Mouse (Mus musculus): ENCODE measurements around the gene Fam126a. TPM values are rescaled to one million over a fixed set of nuclear protein-coding genes. Genes with fewer than 3 reads are reported as not detected.
A peak's percentile ranks its signal among the peaks of the same experiment; 100 is the strongest.

The Fam126a gene
- polyA plus RNA-seq, 1 experiment from 2014 or later: 49.0 TPM

- ATAC-seq (ENCODE audit: low FRiP score, low TSS enrichment) (no peak), DNase-seq (peak; percentile 66)
- Histone ChIP-seq H3K4me2 (ENCODE audit: low read length) (no peak overlapping the region), H3K27ac (replicated peaks; ENCODE audit: low read depth, low read length) (no peak overlapping the region), H3K4me1 (ENCODE audit: control insufficient read depth, insufficient read depth, low read length) (no peaks in the 10 kb centered on the region), H3K4me3 (replicated peaks; ENCODE audit: low read depth, low read length) (no peak overlapping the region), H3K36me3 (ENCODE audit: control insufficient read depth, insufficient read depth, low read length) (no peaks in the 10 kb centered on the region), H3K9ac (replicated peaks; ENCODE audit: low read length) (no peak overlapping the region), H3K27me3 (ENCODE audit: control insufficient read depth, insufficient read depth, low read length) (no peaks in the 10 kb centered on the region), H3K9me3 (ENCODE audit: control insufficient read depth, low read length) (no peaks in the 10 kb centered on the region)
- WGBS: 46% methylated on average over 4 of the region's 4 CpGs
These were observed 15.6 kb upstream of the Fam126a start for GRCm38 (mm10) chr5:24045998-24046631.

- 69% methylated on average over 1 of the region's 1 CpGs for WGBS
- no peak for ATAC-seq (ENCODE audit: low FRiP score, low TSS enrichment)
These were observed 13.9 kb upstream of the Fam126a start for GRCm38 (mm10) chr5:24044387-24044786.

GRCm38 (mm10) chr5:24043367-24043766 is 12.9 kb upstream of the Fam126a start:
- Histone ChIP-seq H3K36me3 (ENCODE audit: control insufficient read depth, insufficient read depth, low read length) (no peaks in the 10 kb centered on the region), H3K9me3 (ENCODE audit: control insufficient read depth, low read length) (no peaks in the 10 kb centered on the region), H3K27me3 (ENCODE audit: control insufficient read depth, insufficient read depth, low read length) (no peaks in the 10 kb centered on the region), H3K9ac (replicated peaks; ENCODE audit: low read length) (no peak overlapping the region), H3K27ac (replicated peaks; ENCODE audit: low read depth, low read length) (no peak overlapping the region), H3K4me1 (ENCODE audit: control insufficient read depth, insufficient read depth, low read length) (no peaks in the 10 kb centered on the region), H3K4me2 (ENCODE audit: low read length) (no peak overlapping the region), H3K4me3 (replicated peaks; ENCODE audit: low read depth, low read length) (no peak overlapping the region)
- 88% methylated on average over 2 of the region's 2 CpGs for WGBS
- DNase-seq (no peak), ATAC-seq (ENCODE audit: low FRiP score, low TSS enrichment) (no peak)

More at GRCm38 (mm10) chr5:24044387-24044786, 13.9 kb upstream of the Fam126a start:
- H3K27ac ChIP-seq (replicated peaks; ENCODE audit: low read depth, low read length): no peak overlapping the region
- DNase-seq: no peak
- H3K9me3 ChIP-seq (ENCODE audit: control insufficient read depth, low read length): no peaks in the 10 kb centered on the region
- no peaks in the 10 kb centered on the region for H3K4me1 ChIP-seq (ENCODE audit: control insufficient read depth, insufficient read depth, low read length)
- no peaks in the 10 kb centered on the region for H3K27me3 ChIP-seq (ENCODE audit: control insufficient read depth, insufficient read depth, low read length)
- no peaks in the 10 kb centered on the region for H3K36me3 ChIP-seq (ENCODE audit: control insufficient read depth, insufficient read depth, low read length)
- H3K4me3 ChIP-seq (replicated peaks; ENCODE audit: low read depth, low read length): no peak overlapping the region
- no peak overlapping the region for H3K4me2 ChIP-seq (ENCODE audit: low read length)
- H3K9ac ChIP-seq (replicated peaks; ENCODE audit: low read length): no peak overlapping the region

GRCm38 (mm10) chr5:24041341-24041852 is 10.9 kb upstream of the Fam126a start:
- DNase-seq: no peak
- Histone ChIP-seq H3K4me1 (ENCODE audit: control insufficient read depth, insufficient read depth, low read length) (no peaks in the 10 kb centered on the region), H3K9me3 (ENCODE audit: control insufficient read depth, low read length) (no peaks in the 10 kb centered on the region), H3K36me3 (ENCODE audit: control insufficient read depth, insufficient read depth, low read length) (no peaks in the 10 kb centered on the region), H3K4me2 (ENCODE audit: low read length) (no peak overlapping the region), H3K27me3 (ENCODE audit: control insufficient read depth, insufficient read depth, low read length) (no peaks in the 10 kb centered on the region), H3K9ac (replicated peaks; ENCODE audit: low read length) (no peak overlapping the region), H3K27ac (replicated peaks; ENCODE audit: low read depth, low read length) (no peak overlapping the region), H3K4me3 (replicated peaks; ENCODE audit: low read depth, low read length) (no peak overlapping the region)
- no peak for ATAC-seq (ENCODE audit: low FRiP score, low TSS enrichment)
- WGBS: 90% methylated on average over 4 of the region's 4 CpGs

GRCm38 (mm10) chr5:24040601-24041000 is 10.1 kb upstream of the Fam126a start:
- no peaks in the 10 kb centered on the region for H3K9me3 ChIP-seq (ENCODE audit: control insufficient read depth, low read length)
- no peaks in the 10 kb centered on the region for H3K36me3 ChIP-seq (ENCODE audit: control insufficient read depth, insufficient read depth, low read length)
- H3K27ac ChIP-seq (replicated peaks; ENCODE audit: low read depth, low read length): no peak overlapping the region
- H3K9ac ChIP-seq (replicated peaks; ENCODE audit: low read length): no peak overlapping the region
- no peaks in the 10 kb centered on the region for H3K27me3 ChIP-seq (ENCODE audit: control insufficient read depth, insufficient read depth, low read length)
- DNase-seq (no peak), ATAC-seq (ENCODE audit: low FRiP score, low TSS enrichment) (no peak)
- H3K4me2 ChIP-seq (ENCODE audit: low read length): no peak overlapping the region
- no peaks in the 10 kb centered on the region for H3K4me1 ChIP-seq (ENCODE audit: control insufficient read depth, insufficient read depth, low read length)
- H3K4me3 ChIP-seq (replicated peaks; ENCODE audit: low read depth, low read length): no peak overlapping the region

- H3K9me3 ChIP-seq (ENCODE audit: control insufficient read depth, low read length): no peaks in the 10 kb centered on the region
- no peak overlapping the region for H3K27ac ChIP-seq (replicated peaks; ENCODE audit: low read depth, low read length)
- no peak overlapping the region for H3K9ac ChIP-seq (replicated peaks; ENCODE audit: low read length)
- DNase-seq (no peak), ATAC-seq (ENCODE audit: low FRiP score, low TSS enrichment) (no peak)
- no peaks in the 10 kb centered on the region for H3K36me3 ChIP-seq (ENCODE audit: control insufficient read depth, insufficient read depth, low read length)
- WGBS: 88% methylated on average over 5 of the region's 5 CpGs
- H3K4me1 ChIP-seq (ENCODE audit: control insufficient read depth, insufficient read depth, low read length): no peaks in the 10 kb centered on the region
- no peak overlapping the region for H3K4me2 ChIP-seq (ENCODE audit: low read length)
- H3K4me3 ChIP-seq (replicated peaks; ENCODE audit: low read depth, low read length): no peak overlapping the region
- H3K27me3 ChIP-seq (ENCODE audit: control insufficient read depth, insufficient read depth, low read length): no peaks in the 10 kb centered on the region
These were observed 8.9 kb upstream of the Fam126a start for GRCm38 (mm10) chr5:24039423-24039822.

- Histone ChIP-seq H3K27me3 (ENCODE audit: control insufficient read depth, insufficient read depth, low read length) (no peaks in the 10 kb centered on the region), H3K4me3 (replicated peaks; ENCODE audit: low read depth, low read length) (no peak overlapping the region), H3K9ac (replicated peaks; ENCODE audit: low read length) (no peak overlapping the region), H3K9me3 (ENCODE audit: control insufficient read depth, low read length) (no peaks in the 10 kb centered on the region), H3K36me3 (ENCODE audit: control insufficient read depth, insufficient read depth, low read length) (no peaks in the 10 kb centered on the region), H3K27ac (replicated peaks; ENCODE audit: low read depth, low read length) (no peak overlapping the region), H3K4me1 (ENCODE audit: control insufficient read depth, insufficient read depth, low read length) (no peaks in the 10 kb centered on the region), H3K4me2 (ENCODE audit: low read length) (no peak overlapping the region)
- ATAC-seq (ENCODE audit: low FRiP score, low TSS enrichment) (no peak), DNase-seq (no peak)
- 80% methylated on average over 5 of the region's 5 CpGs for WGBS
These were observed 8.3 kb upstream of the Fam126a start for GRCm38 (mm10) chr5:24038819-24039218.

GRCm38 (mm10) chr5:24038190-24038589 is 7.7 kb upstream of the Fam126a start:
- H3K4me2 ChIP-seq (ENCODE audit: low read length): no peak overlapping the region
- no peak for ATAC-seq (ENCODE audit: low FRiP score, low TSS enrichment)
- no peak overlapping the region for H3K4me3 ChIP-seq (replicated peaks; ENCODE audit: low read depth, low read length)
- DNase-seq: no peak
- no peaks in the 10 kb centered on the region for H3K27me3 ChIP-seq (ENCODE audit: control insufficient read depth, insufficient read depth, low read length)
- no peak overlapping the region for H3K27ac ChIP-seq (replicated peaks; ENCODE audit: low read depth, low read length)
- no peak overlapping the region for H3K9ac ChIP-seq (replicated peaks; ENCODE audit: low read length)
- no peaks in the 10 kb centered on the region for H3K9me3 ChIP-seq (ENCODE audit: control insufficient read depth, low read length)
- H3K4me1 ChIP-seq (ENCODE audit: control insufficient read depth, insufficient read depth, low read length): no peaks in the 10 kb centered on the region
- 92% methylated on average over 2 of the region's 2 CpGs for WGBS
- H3K36me3 ChIP-seq (ENCODE audit: control insufficient read depth, insufficient read depth, low read length): no peaks in the 10 kb centered on the region

- Histone ChIP-seq H3K4me3 (replicated peaks; ENCODE audit: low read depth, low read length) (no peak overlapping the region), H3K9ac (replicated peaks; ENCODE audit: low read length) (no peak overlapping the region), H3K9me3 (ENCODE audit: control insufficient read depth, low read length) (no peaks in the 10 kb centered on the region), H3K27me3 (ENCODE audit: control insufficient read depth, insufficient read depth, low read length) (no peaks in the 10 kb centered on the region), H3K27ac (replicated peaks; ENCODE audit: low read depth, low read length) (no peak overlapping the region), H3K4me1 (ENCODE audit: control insufficient read depth, insufficient read depth, low read length) (no peaks in the 10 kb centered on the region), H3K36me3 (ENCODE audit: control insufficient read depth, insufficient read depth, low read length) (no peaks in the 10 kb centered on the region), H3K4me2 (ENCODE audit: low read length) (no peak overlapping the region)
- WGBS: 83% methylated on average over 6 of the region's 6 CpGs
- ATAC-seq (ENCODE audit: low FRiP score, low TSS enrichment) (no peak), DNase-seq (no peak)
These were observed 6.2 kb upstream of the Fam126a start for GRCm38 (mm10) chr5:24036731-24037130.
